Mouse (Mus musculus): ENCODE measurements around the gene Kcnt2. TPM values are rescaled to one million over a fixed set of nuclear protein-coding genes. Genes with fewer than 3 reads are reported as not detected.

Kcnt2 gene
- polyA plus RNA-seq, 1 experiment from 2014 or later, result 1.3 TPM

DNA sequence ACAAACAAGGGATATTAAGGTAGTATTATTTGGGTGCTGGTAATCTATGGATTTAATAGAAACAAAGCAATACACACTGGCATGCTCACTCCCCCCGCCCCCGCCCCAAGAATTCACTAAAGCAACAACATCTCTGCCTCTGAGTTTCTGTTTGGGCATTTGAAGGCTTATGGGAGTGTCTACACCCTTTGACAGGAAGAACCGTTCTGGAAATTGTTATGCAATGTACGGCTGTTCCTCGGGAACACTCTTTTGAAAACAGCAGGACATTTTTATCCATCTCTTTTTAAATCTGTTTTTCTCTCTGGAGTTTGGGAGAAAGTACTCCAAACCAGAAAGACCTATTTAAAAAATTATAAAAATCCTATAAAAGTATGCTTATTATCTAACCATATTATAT lies 192.2 kb downstream of the Kcnt2 start:
- DNase-seq (ENCODE audit: low spot score), result no peak
- no peaks in the 10 kb centered on the region for H3K4me1 ChIP-seq (ENCODE audit: control insufficient read depth, insufficient read depth, low read length)
- H3K27ac ChIP-seq (replicated peaks; ENCODE audit: low read depth, low read length), result no peak overlapping the region
- H3K4me2 ChIP-seq (ENCODE audit: low read depth, severe bottlenecking), result no peak overlapping the region
- H3K4me3 ChIP-seq (ENCODE audit: low read depth, low read length), result no peak overlapping the region
- H3K9me3 ChIP-seq (ENCODE audit: control insufficient read depth, low read length), result no peaks in the 10 kb centered on the region
- H3K27me3 ChIP-seq (ENCODE audit: control insufficient read depth, insufficient read depth, low read length), result no peaks in the 10 kb centered on the region
- 79% methylated on average over 5 of the region's 5 CpGs for WGBS
- ATAC-seq (ENCODE audit: insufficient number of reproducible peaks, low FRiP score, low TSS enrichment, low read depth), result no peak
- H3K9ac ChIP-seq (ENCODE audit: low read length), result no peak overlapping the region
- no peaks in the 10 kb centered on the region for H3K36me3 ChIP-seq (ENCODE audit: control insufficient read depth, insufficient read depth, low read length)

DNA sequence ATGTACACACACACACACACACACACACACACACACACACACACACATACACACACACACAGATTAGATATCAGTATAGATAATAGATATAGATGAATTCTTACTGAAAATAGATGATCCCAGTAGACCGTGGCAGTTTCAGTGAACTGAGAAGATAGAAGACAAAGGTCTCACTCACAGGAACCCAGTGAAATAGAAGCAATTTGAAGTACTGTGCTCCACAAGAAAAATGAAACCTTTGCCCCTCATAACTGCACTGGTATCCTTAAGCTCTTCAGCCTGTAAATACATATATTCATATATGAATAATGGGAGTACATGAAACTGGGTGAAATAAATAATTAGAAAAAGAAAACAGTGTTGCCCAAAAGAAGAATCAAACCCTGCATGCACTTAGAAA lies 197.9 kb downstream of the Kcnt2 start:
- H3K4me3 ChIP-seq (ENCODE audit: low read depth, low read length), result no peak overlapping the region
- H3K4me2 ChIP-seq (ENCODE audit: low read depth, severe bottlenecking), result no peak overlapping the region
- no peaks in the 10 kb centered on the region for H3K27me3 ChIP-seq (ENCODE audit: control insufficient read depth, insufficient read depth, low read length)
- no peak for ATAC-seq (ENCODE audit: insufficient number of reproducible peaks, low FRiP score, low TSS enrichment, low read depth)
- H3K9me3 ChIP-seq (ENCODE audit: control insufficient read depth, low read length), result no peaks in the 10 kb centered on the region
- H3K4me1 ChIP-seq (ENCODE audit: control insufficient read depth, insufficient read depth, low read length), result no peaks in the 10 kb centered on the region
- H3K9ac ChIP-seq (ENCODE audit: low read length), result no peak overlapping the region
- DNase-seq (ENCODE audit: low spot score), result no peak
- WGBS, result 82% methylated on average over 1 of the region's 1 CpGs
- H3K27ac ChIP-seq (replicated peaks; ENCODE audit: low read depth, low read length), result no peak overlapping the region
- no peaks in the 10 kb centered on the region for H3K36me3 ChIP-seq (ENCODE audit: control insufficient read depth, insufficient read depth, low read length)

- ATAC-seq (ENCODE audit: insufficient number of reproducible peaks, low FRiP score, low TSS enrichment, low read depth) (no peak), DNase-seq (ENCODE audit: low spot score) (no peak)
- Histone ChIP-seq H3K4me3 (ENCODE audit: low read depth, low read length) (no peak overlapping the region), H3K36me3 (ENCODE audit: control insufficient read depth, insufficient read depth, low read length) (no peaks in the 10 kb centered on the region), H3K4me2 (ENCODE audit: low read depth, severe bottlenecking) (no peak overlapping the region), H3K9ac (ENCODE audit: low read length) (no peak overlapping the region), H3K4me1 (ENCODE audit: control insufficient read depth, insufficient read depth, low read length) (no peaks in the 10 kb centered on the region), H3K27ac (replicated peaks; ENCODE audit: low read depth, low read length) (no peak overlapping the region), H3K9me3 (ENCODE audit: control insufficient read depth, low read length) (no peaks in the 10 kb centered on the region), H3K27me3 (ENCODE audit: control insufficient read depth, insufficient read depth, low read length) (no peaks in the 10 kb centered on the region)
- 81% methylated on average over 5 of the region's 5 CpGs for WGBS
Measured at GRCm38 (mm10) chr1:140444394-140444793, 198.4 kb downstream of the Kcnt2 start.

DNA sequence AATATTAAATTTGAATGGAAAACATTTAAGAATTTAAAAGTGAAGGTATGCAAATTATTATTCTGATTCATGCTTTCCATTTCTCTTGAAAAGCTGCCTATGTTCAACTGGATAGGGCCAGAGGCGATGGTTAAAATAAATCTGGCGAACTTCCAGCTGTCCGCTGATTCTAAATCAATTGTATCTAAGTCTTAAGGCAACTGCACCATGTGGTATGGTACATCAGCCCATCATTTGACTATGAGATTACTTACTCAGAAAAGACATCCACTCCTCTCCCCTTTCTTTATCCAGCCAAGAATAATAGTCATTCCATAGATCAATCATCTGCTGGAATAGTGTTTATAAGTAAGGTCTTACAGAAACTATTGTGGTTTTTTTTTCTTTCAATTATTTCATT lies 205.5 kb downstream of the Kcnt2 start:
- Histone ChIP-seq H3K36me3 (ENCODE audit: control insufficient read depth, insufficient read depth, low read length) (no peaks in the 10 kb centered on the region), H3K9ac (ENCODE audit: low read length) (no peak overlapping the region), H3K4me1 (ENCODE audit: control insufficient read depth, insufficient read depth, low read length) (no peaks in the 10 kb centered on the region; the same call in 1 of the 2 replicates), H3K4me3 (ENCODE audit: low read depth, low read length) (no peak overlapping the region), H3K27ac (replicated peaks; ENCODE audit: low read depth, low read length) (no peak overlapping the region), H3K9me3 (ENCODE audit: control insufficient read depth, low read length) (no peaks in the 10 kb centered on the region), H3K4me2 (ENCODE audit: low read depth, severe bottlenecking) (no peak overlapping the region), H3K27me3 (ENCODE audit: control insufficient read depth, insufficient read depth, low read length) (no peaks in the 10 kb centered on the region)
- WGBS, result 91% methylated on average over 3 of the region's 3 CpGs
- no peak for DNase-seq (ENCODE audit: low spot score)
- no peak for ATAC-seq (ENCODE audit: insufficient number of reproducible peaks, low FRiP score, low TSS enrichment, low read depth)

- H3K9ac ChIP-seq (ENCODE audit: low read length), result no peak overlapping the region
- no peak overlapping the region for H3K4me3 ChIP-seq (ENCODE audit: low read depth, low read length)
- no peak for ATAC-seq (ENCODE audit: insufficient number of reproducible peaks, low FRiP score, low TSS enrichment, low read depth)
- H3K36me3 ChIP-seq (ENCODE audit: control insufficient read depth, insufficient read depth, low read length), result no peaks in the 10 kb centered on the region
- no peak overlapping the region for H3K27ac ChIP-seq (replicated peaks; ENCODE audit: low read depth, low read length)
- H3K4me2 ChIP-seq (ENCODE audit: low read depth, severe bottlenecking), result no peak overlapping the region
- WGBS, result 78% methylated on average over 1 of the region's 1 CpGs
- H3K9me3 ChIP-seq (ENCODE audit: control insufficient read depth, low read length), result no peaks in the 10 kb centered on the region
- no peak for DNase-seq (ENCODE audit: low spot score)
- no peaks in the 10 kb centered on the region for H3K27me3 ChIP-seq (ENCODE audit: control insufficient read depth, insufficient read depth, low read length)
- no peaks in the 10 kb centered on the region; the same call in 1 of the 2 replicates for H3K4me1 ChIP-seq (ENCODE audit: control insufficient read depth, insufficient read depth, low read length)
Measured at GRCm38 (mm10) chr1:140451924-140452323, 206.0 kb downstream of the Kcnt2 start.

DNA sequence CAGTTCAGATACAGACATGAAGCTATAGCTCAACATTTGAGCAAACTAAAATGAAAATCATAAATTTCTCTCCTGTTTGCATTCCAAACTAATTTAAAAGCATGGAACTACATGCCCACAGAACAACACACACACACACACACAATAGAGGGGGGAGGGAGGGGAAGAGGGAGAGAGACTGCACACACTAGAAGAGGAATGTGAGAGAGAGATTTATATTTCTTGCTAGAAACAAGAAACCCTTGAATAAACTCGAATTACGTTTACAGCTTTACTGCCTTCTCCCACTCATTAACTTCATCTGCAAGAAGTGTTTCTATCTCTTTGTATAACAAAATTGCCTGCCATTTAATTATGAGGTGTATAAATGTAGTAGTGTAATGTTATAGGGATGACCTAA lies 209.9 kb downstream of the Kcnt2 start:
- H3K4me3 ChIP-seq (ENCODE audit: low read depth, low read length), result no peak overlapping the region
- no peaks in the 10 kb centered on the region for H3K9me3 ChIP-seq (ENCODE audit: control insufficient read depth, low read length)
- H3K9ac ChIP-seq (ENCODE audit: low read length), result no peak overlapping the region
- H3K27me3 ChIP-seq (ENCODE audit: control insufficient read depth, insufficient read depth, low read length), result no peaks in the 10 kb centered on the region
- H3K27ac ChIP-seq (replicated peaks; ENCODE audit: low read depth, low read length), result no peak overlapping the region
- WGBS, result 69% methylated on average over 2 of the region's 2 CpGs
- DNase-seq (ENCODE audit: low spot score) (no peak), ATAC-seq (ENCODE audit: insufficient number of reproducible peaks, low FRiP score, low TSS enrichment, low read depth) (no peak)
- H3K4me1 ChIP-seq (ENCODE audit: control insufficient read depth, insufficient read depth, low read length), result no peaks in the 10 kb centered on the region; the same call in 1 of the 2 replicates
- no peak overlapping the region for H3K4me2 ChIP-seq (ENCODE audit: low read depth, severe bottlenecking)
- H3K36me3 ChIP-seq (ENCODE audit: control insufficient read depth, insufficient read depth, low read length), result no peaks in the 10 kb centered on the region

- Histone ChIP-seq H3K4me1 (ENCODE audit: control insufficient read depth, insufficient read depth, low read length) (no peaks in the 10 kb centered on the region; the same call in 1 of the 2 replicates), H3K4me3 (ENCODE audit: low read depth, low read length) (no peak overlapping the region)
Measured at GRCm38 (mm10) chr1:140456873-140457272, 210.9 kb downstream of the Kcnt2 start.

GRCm38 (mm10) chr1:140468315-140468714 lies 222.4 kb downstream of the Kcnt2 start:
- Histone ChIP-seq H3K9ac (ENCODE audit: low read length) (no peak overlapping the region), H3K27ac (replicated peaks; ENCODE audit: low read depth, low read length) (no peak overlapping the region), H3K27me3 (ENCODE audit: control insufficient read depth, insufficient read depth, low read length) (no peaks in the 10 kb centered on the region), H3K4me1 (ENCODE audit: control insufficient read depth, insufficient read depth, low read length) (no peaks in the 10 kb centered on the region), H3K4me2 (ENCODE audit: low read depth, severe bottlenecking) (no peak overlapping the region), H3K4me3 (ENCODE audit: low read depth, low read length) (no peak overlapping the region), H3K36me3 (ENCODE audit: control insufficient read depth, insufficient read depth, low read length) (no peaks in the 10 kb centered on the region), H3K9me3 (ENCODE audit: control insufficient read depth, low read length) (no peaks in the 10 kb centered on the region)
- no peak for DNase-seq (ENCODE audit: low spot score)
- no peak for ATAC-seq (ENCODE audit: insufficient number of reproducible peaks, low FRiP score, low TSS enrichment, low read depth)
- 89% methylated on average over 4 of the region's 4 CpGs for WGBS

More at GRCm38 (mm10) chr1:140456873-140457272, 210.9 kb downstream of the Kcnt2 start:
- no peak for DNase-seq (ENCODE audit: low spot score)
- Histone ChIP-seq H3K4me2 (ENCODE audit: low read depth, severe bottlenecking) (no peak overlapping the region), H3K36me3 (ENCODE audit: control insufficient read depth, insufficient read depth, low read length) (no peaks in the 10 kb centered on the region), H3K9me3 (ENCODE audit: control insufficient read depth, low read length) (no peaks in the 10 kb centered on the region), H3K9ac (ENCODE audit: low read length) (no peak overlapping the region), H3K27me3 (ENCODE audit: control insufficient read depth, insufficient read depth, low read length) (no peaks in the 10 kb centered on the region), H3K27ac (replicated peaks; ENCODE audit: low read depth, low read length) (no peak overlapping the region)
- WGBS, result 90% methylated on average over 2 of the region's 2 CpGs
- no peak for ATAC-seq (ENCODE audit: insufficient number of reproducible peaks, low FRiP score, low TSS enrichment, low read depth)

DNA sequence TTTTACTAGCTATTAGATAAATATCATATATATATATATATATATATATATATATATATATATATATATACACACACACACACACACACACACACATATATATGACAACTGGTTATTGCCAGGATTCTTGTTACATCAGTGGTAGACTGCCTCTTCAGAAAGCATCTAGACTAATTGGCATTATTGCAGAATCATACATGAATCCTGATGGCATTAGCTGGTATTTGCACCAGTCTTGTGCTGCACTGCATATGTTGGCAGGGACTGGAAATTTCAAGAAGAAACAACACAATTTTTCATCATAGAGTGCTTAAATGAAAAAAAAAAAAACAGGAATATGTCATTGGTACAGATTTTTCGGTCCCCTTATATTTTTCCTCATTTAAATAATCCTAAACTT lies 223.6 kb downstream of the Kcnt2 start:
- Histone ChIP-seq H3K27me3 (ENCODE audit: control insufficient read depth, insufficient read depth, low read length) (no peaks in the 10 kb centered on the region), H3K4me2 (ENCODE audit: low read depth, severe bottlenecking) (no peak overlapping the region), H3K27ac (replicated peaks; ENCODE audit: low read depth, low read length) (no peak overlapping the region), H3K4me1 (ENCODE audit: control insufficient read depth, insufficient read depth, low read length) (no peaks in the 10 kb centered on the region), H3K9ac (ENCODE audit: low read length) (no peak overlapping the region), H3K4me3 (ENCODE audit: low read depth, low read length) (no peak overlapping the region), H3K9me3 (ENCODE audit: control insufficient read depth, low read length) (no peaks in the 10 kb centered on the region), H3K36me3 (ENCODE audit: control insufficient read depth, insufficient read depth, low read length) (no peaks in the 10 kb centered on the region)
- 98% methylated on average over 1 of the region's 1 CpGs for WGBS
- ATAC-seq (ENCODE audit: insufficient number of reproducible peaks, low FRiP score, low TSS enrichment, low read depth), result no peak
- no peak for DNase-seq (ENCODE audit: low spot score)

All from limb, embryonic 11.5 days (tissue).